Mouse (Mus musculus) NIH3T3 (cell line): ENCODE data around the gene Lrrc8b.

Experiments used
- DNase-seq: peaks from one replicate; pipeline ENCODE4 v3.0.0-alpha.2; 2012; ENCODE audit warnings: low read depth

The Lrrc8b gene

GRCm38 (mm10) chr5:105425587-105425986, 10.0 kb downstream of the Lrrc8b start:
- DNase-seq = no peak

GRCm38 (mm10) chr5:105427326-105427725, 11.8 kb downstream of the Lrrc8b start:
- DNase-seq = no peak

- DNase-seq = no peak
Measured at GRCm38 (mm10) chr5:105428265-105428974, 12.8 kb downstream of the Lrrc8b start.

GRCm38 (mm10) chr5:105430148-105430547, 14.6 kb downstream of the Lrrc8b start:
- no peak for DNase-seq

- no peak for DNase-seq
Measured at GRCm38 (mm10) chr5:105439608-105440007, 24.0 kb downstream of the Lrrc8b start.

GRCm38 (mm10) chr5:105440992-105441535, 25.5 kb downstream of the Lrrc8b start:
- DNase-seq = no peak

GRCm38 (mm10) chr5:105442212-105443000, 26.8 kb downstream of the Lrrc8b start:
- no peak for DNase-seq

- DNase-seq = no peak
Measured at GRCm38 (mm10) chr5:105443057-105443815, 27.7 kb downstream of the Lrrc8b start.

- no peak for DNase-seq
Measured at GRCm38 (mm10) chr5:105445686-105446085, 30.1 kb downstream of the Lrrc8b start.

GRCm38 (mm10) chr5:105454105-105454504, 38.5 kb downstream of the Lrrc8b start:
- DNase-seq = no peak

GRCm38 (mm10) chr5:105459077-105459476, 43.5 kb downstream of the Lrrc8b start:
- DNase-seq = no peak

- no peak for DNase-seq
Measured at GRCm38 (mm10) chr5:105460551-105460950, 45.0 kb downstream of the Lrrc8b start.

- no peak for DNase-seq
Measured at GRCm38 (mm10) chr5:105461076-105461475, 45.5 kb downstream of the Lrrc8b start.

- no peak for DNase-seq
Measured at GRCm38 (mm10) chr5:105464671-105465070, 49.1 kb downstream of the Lrrc8b start.

GRCm38 (mm10) chr5:105465550-105465949, 50.0 kb downstream of the Lrrc8b start:
- no peak for DNase-seq

GRCm38 (mm10) chr5:105466471-105466902, 50.9 kb downstream of the Lrrc8b start:
- no peak for DNase-seq

GRCm38 (mm10) chr5:105467271-105467670, 51.7 kb downstream of the Lrrc8b start:
- DNase-seq = no peak

- DNase-seq = no peak
Measured at GRCm38 (mm10) chr5:105472983-105473705, 57.6 kb downstream of the Lrrc8b start.

GRCm38 (mm10) chr5:105477527-105477926, 62.0 kb downstream of the Lrrc8b start:
- DNase-seq = no peak

- DNase-seq = no peak
Measured at GRCm38 (mm10) chr5:105479673-105480072, 64.1 kb downstream of the Lrrc8b start.

- DNase-seq = no peak
Measured at GRCm38 (mm10) chr5:105480561-105480960, 65.0 kb downstream of the Lrrc8b start.

GRCm38 (mm10) chr5:105483632-105484031, 68.1 kb downstream of the Lrrc8b start:
- DNase-seq = no peak
